Mouse (Mus musculus): ENCODE measurements around the gene Rab11fip3.

DNA sequence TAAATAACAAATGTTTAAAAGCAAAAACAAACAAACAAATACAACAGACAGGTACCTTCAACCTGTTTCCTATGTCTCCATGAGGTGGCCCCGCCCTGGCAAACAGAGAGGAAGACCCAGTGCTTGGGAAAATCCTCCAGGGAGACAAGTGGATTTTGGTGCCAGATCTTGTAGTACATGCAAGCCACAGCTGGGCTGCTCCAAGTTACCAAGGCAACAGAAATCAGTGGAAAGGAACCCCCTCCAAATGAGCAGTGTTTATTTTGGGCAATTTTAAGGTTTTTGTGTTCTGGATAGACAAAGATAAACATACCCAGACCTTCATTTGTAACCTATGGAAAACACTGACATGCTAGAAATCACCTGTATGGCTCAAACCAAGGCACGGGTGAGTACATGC, 9.5 kb upstream of the Rab11fip3 start:
- TF ChIP-seq CTCF (IDR thresholded peaks at IDR 0.05; ENCODE audit: low read depth, low read length) (no peak), GATA1 (IDR thresholded peaks at IDR 0.05; ENCODE audit: borderline replicate concordance, low read length) (no peak), GATA2 (IDR thresholded peaks at IDR 0.05; ENCODE audit: borderline replicate concordance, low read depth, low read length) (no peak), POLR2AphosphoS5 (IDR thresholded peaks at IDR 0.05; ENCODE audit: insufficient replicate concordance, low read depth, low read length) (no peak), TAL1 (conservative IDR thresholded peaks at IDR 0.05; ENCODE audit: low read depth, low read length) (no peak)
